Mouse (Mus musculus): Measurements from ENCODE around the gene Nol6. TPM values are rescaled to one million over a fixed set of nuclear protein-coding genes. Genes with fewer than 3 reads are reported as not detected.
"Not testable (repeated sequence)": the region's sequence is repeated elsewhere in the genome, so short reads cannot be mapped to it uniquely, and the experiment has no call there.

The Nol6 gene
- polyA plus RNA-seq, 1 experiment: 18.7 TPM

DNA sequence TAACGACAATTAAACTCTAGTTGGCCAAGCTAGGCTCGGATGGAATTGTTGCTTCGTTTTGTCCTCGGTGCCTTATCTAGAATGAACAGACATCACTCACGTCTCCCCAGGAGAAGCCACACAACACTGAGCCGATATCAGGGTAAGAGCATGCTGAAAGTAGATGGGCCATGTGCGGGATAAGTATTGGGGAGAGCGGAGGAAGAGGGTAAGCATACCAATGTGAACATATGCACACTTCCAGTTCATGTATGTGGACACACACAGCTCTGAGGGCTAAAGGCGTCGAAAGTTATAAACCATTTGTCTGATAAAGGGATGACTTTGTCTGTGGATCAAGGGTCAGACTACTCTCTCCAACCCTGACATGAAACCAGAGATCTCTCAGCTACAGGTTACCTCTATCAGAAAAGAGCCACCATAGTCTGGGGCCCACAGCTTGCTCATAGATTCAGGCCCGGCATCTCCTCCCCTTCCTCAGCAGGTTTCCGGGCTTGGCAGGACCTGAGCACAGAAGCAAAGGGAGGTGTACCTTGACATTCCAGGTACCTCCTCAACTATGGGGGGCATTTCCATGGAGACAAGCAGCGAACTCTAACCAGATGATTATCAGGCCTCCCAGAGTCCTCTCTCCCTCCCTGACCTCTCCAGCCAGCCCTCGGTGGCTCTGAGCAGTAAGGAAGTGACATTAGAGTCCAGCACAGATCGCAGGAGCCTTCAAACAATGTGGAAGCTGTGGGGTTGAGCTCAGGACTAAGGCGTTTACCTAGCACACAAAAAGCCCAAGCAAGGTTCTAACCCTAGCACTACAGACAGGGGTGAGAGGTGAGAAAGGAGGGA is 36.6 kb downstream of the Nol6 start:
- 81% methylated on average over 16 of the region's 16 CpGs for WGBS
- no peak for DNase-seq (ENCODE audit: low read depth, low spot score)

GRCm38 (mm10) chr4:41086947-41087346 is 37.3 kb downstream of the Nol6 start:
- no peak for DNase-seq (ENCODE audit: low read depth, low spot score)
- 65% methylated on average over 9 of the region's 9 CpGs for WGBS

GRCm38 (mm10) chr4:41084819-41085218 is 39.4 kb downstream of the Nol6 start:
- DNase-seq (ENCODE audit: low read depth, low spot score): no peak
- 79% methylated on average over 4 of the region's 4 CpGs for WGBS

DNA sequence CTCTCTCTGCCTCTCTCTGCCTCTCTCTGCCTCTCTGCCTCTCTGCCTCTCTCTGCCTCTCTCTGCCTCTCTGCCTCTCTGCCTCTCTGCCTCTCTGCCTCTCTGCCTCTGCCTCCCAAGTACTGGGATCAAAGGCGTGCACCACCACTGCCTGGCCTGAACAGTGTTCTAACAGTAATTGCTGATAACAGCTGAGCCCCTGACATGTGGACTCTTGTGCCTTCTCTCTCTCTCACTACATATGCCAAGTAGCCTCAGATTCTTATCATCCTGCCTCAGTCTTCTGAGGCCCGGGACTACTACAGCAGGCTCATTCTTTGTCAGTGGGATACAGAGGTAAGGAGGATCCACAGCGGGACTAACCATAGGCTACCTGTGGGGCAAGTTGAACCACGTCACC is 41.5 kb downstream of the Nol6 start:
- 53% methylated on average over 4 of the region's 4 CpGs for WGBS
- not testable (repeated sequence) for DNase-seq (ENCODE audit: low read depth, low spot score)

GRCm38 (mm10) chr4:41081733-41082132 is 42.5 kb downstream of the Nol6 start:
- no peak for DNase-seq (ENCODE audit: low read depth, low spot score)
- WGBS: 72% methylated on average over 5 of the region's 5 CpGs

DNA sequence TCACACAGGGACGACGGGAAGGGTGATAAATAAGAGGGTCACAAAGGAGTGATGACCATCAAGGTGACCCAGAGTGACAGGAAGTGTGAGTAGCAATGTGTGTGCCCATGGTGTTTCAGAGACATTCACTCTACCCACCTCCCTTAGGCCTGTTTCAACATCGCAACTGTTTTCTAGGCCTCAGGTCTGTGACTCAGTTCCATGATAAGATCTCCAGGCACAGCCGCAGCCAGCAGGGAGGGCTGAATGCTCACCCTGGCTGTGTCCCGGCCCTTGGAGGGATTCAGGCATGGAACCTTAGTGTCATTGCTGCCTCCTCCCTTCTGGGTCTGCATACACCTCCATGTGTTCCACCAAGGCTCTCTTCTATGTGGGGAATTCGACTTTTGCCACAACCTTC is 45.5 kb downstream of the Nol6 start:
- 57% methylated on average over 6 of the region's 6 CpGs for WGBS
- no peak for DNase-seq (ENCODE audit: low read depth, low spot score)

DNA sequence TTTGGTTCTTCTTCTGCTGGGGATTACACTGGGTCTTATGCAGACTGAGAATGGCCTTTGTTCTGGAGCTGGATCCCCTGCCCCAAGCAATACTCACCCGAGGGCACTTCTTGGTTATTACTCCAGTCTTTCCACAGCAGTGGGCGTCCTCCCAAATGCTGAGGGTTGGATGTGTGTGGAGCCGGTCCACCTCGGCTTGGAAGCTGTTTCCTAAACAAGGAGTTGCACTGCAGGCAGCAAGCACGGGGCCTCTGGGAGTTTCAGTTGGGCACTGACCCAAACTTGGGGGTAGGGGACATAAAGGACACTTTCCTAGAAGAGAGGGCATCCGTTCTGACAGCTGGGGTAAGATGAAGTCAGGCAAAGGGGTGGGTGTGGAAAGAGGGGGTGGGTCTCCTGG is 49.8 kb downstream of the Nol6 start:
- no peak for DNase-seq (ENCODE audit: low read depth, low spot score)
- 65% methylated on average over 6 of the region's 6 CpGs for WGBS

DNA sequence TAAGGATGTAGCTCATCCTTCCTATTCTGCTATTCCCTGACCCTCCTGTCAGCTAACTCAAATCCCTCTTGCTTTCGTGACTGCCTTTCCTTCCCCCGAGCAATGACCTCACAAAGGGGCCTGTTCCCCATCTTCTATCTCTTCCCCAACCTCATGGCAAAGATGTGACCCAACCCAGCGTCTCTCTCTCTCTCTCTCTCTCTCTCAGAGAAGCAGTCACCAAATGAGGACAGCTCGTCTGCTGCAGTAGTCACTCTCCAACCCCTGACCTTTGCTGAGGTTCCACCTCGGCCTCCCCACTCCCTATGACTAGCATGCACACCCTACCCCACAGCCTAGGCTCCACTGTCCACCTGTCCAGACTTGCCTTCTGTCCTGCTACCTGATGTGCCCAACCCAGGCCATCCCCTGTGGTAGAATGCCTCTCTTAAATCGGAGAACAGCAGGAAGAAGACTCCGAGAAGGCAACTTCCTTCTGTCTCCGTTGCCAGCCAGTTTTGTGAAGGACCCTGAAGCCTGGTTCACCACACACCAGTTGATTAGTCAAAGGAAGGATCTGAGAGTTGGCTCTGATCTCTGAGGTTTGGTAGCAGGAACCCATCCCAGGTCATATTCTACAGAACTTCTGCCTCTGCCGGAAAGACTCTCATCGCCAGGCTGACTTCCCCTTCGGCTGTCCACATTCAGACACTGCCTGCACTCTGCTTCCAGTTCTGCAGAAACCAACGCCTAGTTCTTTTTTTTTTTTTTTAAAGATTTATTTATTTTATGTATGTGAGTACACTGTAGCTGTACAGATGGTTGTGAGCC is 51.0 kb downstream of the Nol6 start:
- WGBS: 60% methylated on average over 12 of the region's 12 CpGs
- no peak for DNase-seq (ENCODE audit: low read depth, low spot score)

- no peak for DNase-seq (ENCODE audit: low read depth, low spot score)
- 59% methylated on average over 14 of the region's 14 CpGs for WGBS
These were observed 52.5 kb downstream of the Nol6 start for GRCm38 (mm10) chr4:41071500-41072429.

- no peak for DNase-seq (ENCODE audit: low read depth, low spot score)
- 81% methylated on average over 4 of the region's 4 CpGs for WGBS
These were observed 59.1 kb downstream of the Nol6 start for GRCm38 (mm10) chr4:41065196-41065595.

Other genes with a start within 250 kb of the Nol6 start
- 16,689 and 16,845 TPM in 2 replicates for gene Spink4, start 204.4 kb downstream of the Nol6 start, polyA plus RNA-seq (2012; rRNA removed)
- gene Bag1, start 176.2 kb downstream of the Nol6 start, polyA plus RNA-seq (2012; rRNA removed): 85.1 and 89.6 TPM in 2 replicates
- gene Chmp5, start 176.0 kb downstream of the Nol6 start, polyA plus RNA-seq (2012; rRNA removed): 23.5 and 24.8 TPM in 2 replicates
- gene Nfx1, start 153.5 kb downstream of the Nol6 start, polyA plus RNA-seq (2012; rRNA removed): 19.7 and 26.1 TPM in 2 replicates
- gene Aqp7, start 76.3 kb downstream of the Nol6 start, polyA plus RNA-seq (2012; rRNA removed): 6.9 and 11.9 TPM in 2 replicates
- gene Aqp3, start 26.3 kb downstream of the Nol6 start, polyA plus RNA-seq (2012; rRNA removed): 6.0 and 52.8 TPM in 2 replicates
- gene Ube2r2, start 11.3 kb upstream of the Nol6 start, polyA plus RNA-seq (2012; rRNA removed): 21.5 and 24.8 TPM in 2 replicates
- 29.9 and 38.5 TPM in 2 replicates for gene Ubap2, start 150.7 kb upstream of the Nol6 start, polyA plus RNA-seq (2012; rRNA removed)
- gene Dcaf12, start 190.4 kb upstream of the Nol6 start, polyA plus RNA-seq (2012; rRNA removed): 28.7 and 33.7 TPM in 2 replicates
- 28.7 and 35.9 TPM in 2 replicates for gene Ubap1, start 224.5 kb upstream of the Nol6 start, polyA plus RNA-seq (2012; rRNA removed)